Mouse (Mus musculus): ENCODE measurements at regions not wholly inside any gene's neighbourhood (a gene's known extent, or its start where the extent isn't known, plus 50 kb on each side); places are given as distances from the start of the nearest gene placed in this dataset.

GRCm38 (mm10) chr5:40714497-40715128 lies 959.3 kb upstream of the Hs3st1 start:
- TF ChIP-seq CTCF (IDR thresholded peaks at IDR 0.05; ENCODE audit: low read depth) = no peak
- no peak for TF ChIP-seq EP300 (optimal IDR thresholded peaks at IDR 0.05)

All from stomach, postnatal 0 days (tissue).